Mouse (Mus musculus) stomach, postnatal 0 days (tissue): ENCODE data around the gene Mrpl55. TPM values are rescaled to one million over a fixed set of nuclear protein-coding genes. Genes with fewer than 3 reads are reported as not detected.

Experiments
- ATAC-seq: fragments of 200-750 bp; cut with Nextera tagmentation; 2 replicates; pipeline ENCODE4 v1.8.0; 2017; ENCODE audit not compliant: low FRiP score, low TSS enrichment
- DNase-seq: peaks from one replicate; pipeline ENCODE4 v3.0.0-alpha.2; 2016; ENCODE audit warnings: low spot score
- H3K27ac ChIP-seq: fragments of 300-500 bp; sonication (generic); replicated peaks from 2 replicates; pipeline ENCODE4 v1.5.1; 2014; ENCODE audit warnings: mild to moderate bottlenecking, control low read depth
- H3K27me3 ChIP-seq: fragments of 300-500 bp; sonication (generic); 2 replicates; pipeline ENCODE4 v1.6.1; 2014; ENCODE audit warnings: low read length; ENCODE audit not compliant: control insufficient read depth, insufficient read depth
- H3K36me3 ChIP-seq: fragments of 300-500 bp; sonication (generic); 2 replicates; pipeline ENCODE4 v1.6.1; 2014; ENCODE audit warnings: low read length, mixed read lengths; ENCODE audit not compliant: control insufficient read depth, insufficient read depth
- H3K4me1 ChIP-seq: fragments of 300-500 bp; sonication (generic); replicated peaks from 2 replicates; pipeline ENCODE4 v1.6.1; 2014; ENCODE audit warnings: antibody characterized with exemption; ENCODE audit not compliant: control insufficient read depth, insufficient read depth
- H3K4me2 ChIP-seq: fragments of 300-500 bp; sonication (generic); replicated peaks from 2 replicates; pipeline ENCODE4 v1.6.1; 2014; ENCODE audit warnings: low read depth, mild to moderate bottlenecking, control low read depth, moderate library complexity
- H3K4me3 ChIP-seq: fragments of 300-500 bp; sonication (generic); 2 replicates; pipeline ENCODE4 v1.5.1; 2014; ENCODE audit warnings: low read depth, low read length, control low read depth
- H3K9ac ChIP-seq: fragments of 300-500 bp; sonication (generic); 2 replicates; pipeline ENCODE4 v1.6.1; 2014; ENCODE audit warnings: mild to moderate bottlenecking, low read length, control low read depth, mixed read lengths
- H3K9me3 ChIP-seq: fragments of 300-500 bp; sonication (generic); 2 replicates; pipeline ENCODE4 v1.6.1; 2016; ENCODE audit warnings: low read length; ENCODE audit not compliant: control insufficient read depth
- CTCF ChIP-seq: IDR thresholded peaks from 2 replicates; pipeline ENCODE4 v1.5.1; 2016; ENCODE audit warnings: antibody characterized with exemption, low read depth, mild to moderate bottlenecking, moderate library complexity
- EP300 ChIP-seq: optimal IDR thresholded peaks from 2 replicates; pipeline ENCODE3; 2016; ENCODE audit warnings: antibody characterized with exemption
- WGBS: fragments of 180-500 bp; shearing (Covaris S2); extraction: QIAGEN DNeasy Blood & Tissue Kit; methylation state at CpG from one replicate; pipeline ENCODE4 v1.1.7; 2014; 5-methylcytosine and 5-hydroxymethylcytosine counted together
- polyA plus RNA-seq: library from polyadenylated mRNA; unstranded; fragments of >200 nt; fragmentation: Nextera tagmentation; extraction: Ambion mirVana; gene quantifications from 2 replicates; pipeline ENCODE4 v1.2.1, GENCODE M21; 2015

Mrpl55 gene
- polyA plus RNA-seq, 1 experiment from 2014 or later, result 90.9 TPM

DNA sequence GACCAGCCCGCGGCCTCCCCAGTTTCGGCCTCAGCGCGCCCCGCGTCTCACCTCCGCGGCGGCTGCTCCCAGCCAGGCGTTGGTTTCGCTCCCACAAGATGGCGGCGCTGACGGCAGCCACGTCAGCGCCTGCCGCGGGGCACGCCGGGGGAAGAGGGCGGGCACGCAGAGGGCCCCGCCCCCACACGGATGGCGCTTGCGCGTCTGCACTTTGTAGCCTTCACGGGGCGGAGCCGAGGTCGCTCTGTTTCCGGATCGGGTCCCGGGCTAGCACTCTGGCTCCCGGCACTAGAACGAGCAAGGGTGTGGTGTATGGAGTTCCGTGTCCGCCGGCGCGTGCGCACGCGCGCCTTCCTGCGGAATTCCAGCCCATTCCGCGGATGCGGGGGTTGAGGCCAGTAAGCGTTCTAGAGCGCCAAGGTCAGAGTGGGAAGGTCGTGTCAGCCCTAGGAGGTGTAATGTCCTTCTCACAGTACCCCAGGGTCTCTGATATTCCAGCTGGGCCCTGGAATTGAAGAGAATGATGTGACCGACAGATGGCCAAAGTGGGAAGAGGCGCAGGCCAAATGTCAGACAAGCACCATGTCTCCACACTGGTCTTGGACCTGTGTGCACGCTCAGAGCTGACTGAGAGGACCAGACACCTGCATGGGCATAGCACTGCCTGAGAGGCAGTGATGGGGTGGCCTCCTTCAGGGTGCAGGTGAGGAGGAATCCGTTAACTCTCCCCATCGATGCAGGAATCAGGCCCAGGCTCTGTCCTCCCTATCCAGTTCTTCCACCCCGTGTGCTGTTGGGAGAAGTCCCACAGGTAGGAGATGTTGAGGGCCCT lies 26.1 kb downstream of the Mrpl55 start, which contains the start of gene Arf1:
Gene Arf1, minus strand, starts transcription at position 149 of the 832 bp plus-strand sequence.
- ATAC-seq (peak; percentile 96), DNase-seq (peak; percentile 97)
- peak within 1 kb of the TSS; percentile 100 for H3K9ac ChIP-seq
- 6% methylated on average over 48 of the region's 59 CpGs for WGBS
- H3K27me3 ChIP-seq, result no peaks in the 10 kb centered on the region
- H3K27ac ChIP-seq, result peak within 1 kb of the TSS; percentile 99
- peak within 1 kb of the TSS; percentile 83 for H3K4me2 ChIP-seq
- H3K9me3 ChIP-seq, result no peaks in the 10 kb centered on the region
- H3K4me1 ChIP-seq, result peaks cover 13% of the 10 kb centered on the region
- peak; percentile 17; the same call in 1 of the 2 replicates for TF ChIP-seq CTCF
- TF ChIP-seq EP300, result peak; percentile 70
- H3K36me3 ChIP-seq, result no peaks in the 10 kb centered on the region
- H3K4me3 ChIP-seq, result peak within 1 kb of the TSS; percentile 100

DNA sequence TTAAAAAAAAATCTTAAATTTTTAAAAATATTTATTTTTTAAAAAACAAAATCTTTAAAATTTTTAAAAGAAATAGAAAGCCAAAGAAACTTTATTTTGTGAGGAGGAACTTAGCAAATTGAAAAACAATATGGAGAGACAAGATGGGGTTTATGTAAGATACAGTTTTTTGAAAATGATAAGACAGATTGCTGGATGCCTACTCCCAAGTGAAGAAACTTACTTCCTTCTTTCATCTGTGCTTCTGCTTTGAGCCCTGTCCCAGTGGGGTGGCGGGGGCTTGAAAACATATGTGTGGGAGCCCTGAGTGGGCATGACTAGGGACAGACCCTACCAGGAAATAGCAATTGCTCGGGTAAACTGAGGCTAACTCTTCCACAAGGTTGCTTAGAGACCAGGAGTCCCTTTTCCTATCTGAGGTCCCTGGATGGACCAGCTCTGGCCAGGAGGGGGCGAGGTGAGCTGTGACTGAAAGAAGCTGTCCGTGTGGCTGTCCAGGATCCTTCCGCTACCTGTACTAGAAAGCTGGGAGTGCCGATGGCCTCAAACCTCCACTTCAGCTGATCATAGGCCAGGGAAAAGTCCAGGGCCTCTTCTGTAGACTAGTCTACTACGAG lies 28.0 kb downstream of the Mrpl55 start:
- DNase-seq (peak; percentile 82), ATAC-seq (no peak)
- no peaks in the 10 kb centered on the region for H3K36me3 ChIP-seq
- H3K27ac ChIP-seq, result no peak overlapping the region
- no peak for TF ChIP-seq EP300
- TF ChIP-seq CTCF, result peak; percentile 83
- H3K4me2 ChIP-seq, result no peak overlapping the region
- WGBS, result 12% methylated on average over 7 of the region's 7 CpGs
- peaks cover 3% of the 10 kb centered on the region; the same call in 1 of the 2 replicates for H3K4me1 ChIP-seq
- H3K27me3 ChIP-seq, result no peaks in the 10 kb centered on the region
- H3K9ac ChIP-seq, result no peak overlapping the region
- no peak overlapping the region for H3K4me3 ChIP-seq
- no peaks in the 10 kb centered on the region for H3K9me3 ChIP-seq

DNA sequence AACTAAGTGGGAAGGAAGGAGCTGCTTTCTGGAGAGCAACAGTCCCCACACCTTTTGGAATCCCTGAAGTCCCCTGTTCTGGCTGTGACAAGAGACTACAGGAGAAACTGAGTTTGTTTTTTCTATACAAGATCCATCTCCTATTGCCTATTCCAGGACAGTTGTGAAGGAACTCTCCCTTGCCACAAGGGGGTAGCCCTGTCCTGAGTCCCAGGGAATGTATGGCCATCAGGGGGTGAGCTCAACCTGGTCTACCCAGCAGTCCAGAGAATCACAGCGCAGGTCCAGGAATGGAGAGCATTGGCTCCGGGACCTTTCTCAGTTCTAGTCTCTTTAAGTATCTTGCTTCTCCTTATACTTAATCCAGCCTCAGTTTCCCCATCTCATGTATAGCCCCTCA lies 30.5 kb downstream of the Mrpl55 start:
- H3K4me1 ChIP-seq, result no peaks in the 10 kb centered on the region
- WGBS, result 62% methylated on average over 2 of the region's 2 CpGs
- H3K36me3 ChIP-seq, result no peaks in the 10 kb centered on the region
- ATAC-seq, result no peak
- DNase-seq, result no peak
- H3K4me2 ChIP-seq, result no peak overlapping the region
- TF ChIP-seq CTCF, result peak; percentile 63
- no peak for TF ChIP-seq EP300
- no peak overlapping the region for H3K9ac ChIP-seq
- H3K9me3 ChIP-seq, result no peaks in the 10 kb centered on the region
- H3K27me3 ChIP-seq, result no peaks in the 10 kb centered on the region
- H3K27ac ChIP-seq, result no peak overlapping the region
- H3K4me3 ChIP-seq, result no peak overlapping the region

DNA sequence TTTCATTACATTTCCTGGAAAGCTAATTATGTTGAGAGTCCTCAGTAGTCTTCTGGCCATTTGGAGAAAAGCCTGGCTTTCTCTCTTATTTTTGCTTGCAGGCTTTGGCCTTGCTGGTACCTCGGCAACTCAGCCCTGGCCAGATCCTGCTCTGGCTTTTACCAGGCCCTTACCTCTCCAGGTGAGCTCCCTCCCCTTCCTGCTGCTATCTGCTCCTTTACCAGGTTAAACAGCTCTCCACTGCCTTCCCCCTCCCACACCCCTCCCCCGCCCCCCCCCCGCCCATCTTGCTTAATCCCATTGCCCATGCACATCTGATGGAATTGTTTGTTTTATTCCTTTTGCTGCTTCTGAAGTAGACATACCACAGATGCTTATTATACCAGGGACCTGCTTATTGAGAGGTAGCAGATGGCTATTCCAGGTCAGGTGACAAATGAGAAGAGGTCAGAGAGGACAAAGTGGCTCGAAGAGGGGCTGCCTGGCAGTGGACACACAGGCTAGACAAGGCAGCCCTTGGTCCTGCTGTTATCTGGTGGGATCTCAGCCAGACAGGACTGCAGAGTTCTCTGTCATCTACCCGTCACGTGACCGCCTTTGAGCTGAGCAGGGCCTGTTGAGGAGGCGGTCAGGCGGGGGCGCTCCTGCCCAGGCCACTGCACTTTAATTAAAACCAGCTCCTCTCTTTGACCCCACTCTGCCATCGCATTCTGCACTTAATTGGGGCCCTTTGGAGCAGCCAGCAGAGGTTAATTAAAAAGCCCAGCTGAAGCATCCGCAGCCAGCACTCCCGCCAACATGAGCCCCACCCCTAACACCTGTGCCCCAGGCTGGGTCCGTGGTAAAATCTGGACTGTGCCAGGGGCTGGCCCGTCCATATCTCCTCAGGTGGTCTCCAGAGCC lies 36.5 kb downstream of the Mrpl55 start:
- H3K27ac ChIP-seq, result no peak overlapping the region
- H3K4me2 ChIP-seq, result no peak overlapping the region
- no peak for TF ChIP-seq EP300
- TF ChIP-seq CTCF, result peak; percentile 79
- DNase-seq, result peak; percentile 79
- no peaks in the 10 kb centered on the region for H3K36me3 ChIP-seq
- 7% methylated on average over 14 of the region's 15 CpGs for WGBS
- H3K27me3 ChIP-seq, result no peaks in the 10 kb centered on the region
- H3K4me1 ChIP-seq, result no peaks in the 10 kb centered on the region
- ATAC-seq, result peak; percentile 77
- no peak overlapping the region for H3K4me3 ChIP-seq
- H3K9me3 ChIP-seq, result no peaks in the 10 kb centered on the region
- no peak overlapping the region for H3K9ac ChIP-seq

DNA sequence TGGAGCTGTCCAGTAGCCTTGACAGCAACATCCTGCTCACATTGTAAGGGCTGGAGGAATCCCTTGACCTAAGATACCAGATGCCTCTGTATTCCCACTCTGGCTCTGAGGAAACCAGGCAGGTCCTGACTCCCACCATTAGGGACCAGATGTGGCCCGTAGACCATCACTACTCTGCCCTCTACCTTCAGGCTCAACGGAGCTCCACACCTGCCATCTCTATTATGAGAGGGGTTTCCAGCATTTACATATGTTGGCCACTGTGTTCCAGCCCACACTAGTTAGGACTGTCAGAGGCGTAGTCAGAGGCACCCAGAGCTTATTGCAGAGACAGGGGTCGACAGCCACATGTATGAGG lies 37.1 kb downstream of the Mrpl55 start:
- 55% methylated on average over 4 of the region's 4 CpGs for WGBS
- ATAC-seq, result no peak
- no peak overlapping the region for H3K27ac ChIP-seq

More for the DNA sequence above, 37.1 kb downstream of the Mrpl55 start:
- Histone ChIP-seq H3K4me2 (no peak overlapping the region), H3K9me3 (no peaks in the 10 kb centered on the region), H3K36me3 (no peaks in the 10 kb centered on the region), H3K9ac (no peak overlapping the region), H3K4me1 (no peaks in the 10 kb centered on the region), H3K4me3 (no peak overlapping the region), H3K27me3 (no peaks in the 10 kb centered on the region)
- TF ChIP-seq EP300 (no peak), CTCF (no peak)
- DNase-seq, result no peak
